Mouse (Mus musculus) 3T3-L1 (cell line): ENCODE measurements around the gene Tspan4.

Source experiments
- DNase-seq: peaks from one replicate; pipeline ENCODE4 v3.0.0-alpha.2; 2015; ENCODE audit warnings: low read depth, low spot score

Tspan4 gene

DNA sequence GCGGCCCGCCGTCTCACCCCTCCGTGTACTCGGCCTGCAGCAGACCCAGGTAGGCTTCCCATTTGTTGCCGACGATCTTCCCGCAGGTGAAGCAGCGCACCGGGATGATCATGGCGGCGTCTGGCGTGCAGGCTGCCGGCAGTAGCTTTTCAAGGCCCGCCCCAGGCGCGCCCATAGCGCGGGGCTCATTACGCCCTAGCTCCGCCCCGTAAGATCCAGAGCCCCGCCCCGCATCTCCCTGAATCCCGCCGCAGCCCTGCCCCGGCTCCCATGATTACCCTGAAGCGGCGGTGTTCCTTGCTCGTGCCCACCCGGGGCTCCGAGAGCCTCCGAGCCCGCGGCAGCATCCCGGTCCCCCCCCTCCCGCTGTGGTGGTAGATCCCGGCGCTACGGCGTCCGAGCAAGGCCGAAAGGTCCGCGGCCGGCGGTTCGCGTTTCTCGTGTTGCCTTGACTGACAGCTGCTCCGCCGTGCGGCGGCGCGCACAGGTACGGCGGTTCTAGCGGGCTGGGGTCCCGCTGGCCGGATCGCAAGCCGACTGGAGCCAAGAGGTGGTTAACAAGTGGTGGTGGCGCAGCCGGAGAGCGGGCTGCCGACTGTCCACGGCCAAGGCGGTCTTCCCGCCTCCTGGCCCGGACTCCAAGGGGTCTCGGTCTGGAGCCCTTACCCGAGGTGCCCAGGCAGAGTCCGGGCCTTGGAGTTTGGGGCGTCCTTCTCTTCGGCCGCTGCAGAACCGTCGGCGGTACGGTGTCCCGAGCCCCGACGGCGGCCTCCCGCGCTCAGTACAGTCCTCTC, at the start of gene Tspan4, which contains the start of gene Polr2l:
TSS of gene Tspan4 (plus strand) at position 230 of the 794 bp plus-strand sequence.
TSS of gene Polr2l (minus strand) at position 122 of the 794 bp plus-strand sequence.
- peak; percentile 83 for DNase-seq

DNA sequence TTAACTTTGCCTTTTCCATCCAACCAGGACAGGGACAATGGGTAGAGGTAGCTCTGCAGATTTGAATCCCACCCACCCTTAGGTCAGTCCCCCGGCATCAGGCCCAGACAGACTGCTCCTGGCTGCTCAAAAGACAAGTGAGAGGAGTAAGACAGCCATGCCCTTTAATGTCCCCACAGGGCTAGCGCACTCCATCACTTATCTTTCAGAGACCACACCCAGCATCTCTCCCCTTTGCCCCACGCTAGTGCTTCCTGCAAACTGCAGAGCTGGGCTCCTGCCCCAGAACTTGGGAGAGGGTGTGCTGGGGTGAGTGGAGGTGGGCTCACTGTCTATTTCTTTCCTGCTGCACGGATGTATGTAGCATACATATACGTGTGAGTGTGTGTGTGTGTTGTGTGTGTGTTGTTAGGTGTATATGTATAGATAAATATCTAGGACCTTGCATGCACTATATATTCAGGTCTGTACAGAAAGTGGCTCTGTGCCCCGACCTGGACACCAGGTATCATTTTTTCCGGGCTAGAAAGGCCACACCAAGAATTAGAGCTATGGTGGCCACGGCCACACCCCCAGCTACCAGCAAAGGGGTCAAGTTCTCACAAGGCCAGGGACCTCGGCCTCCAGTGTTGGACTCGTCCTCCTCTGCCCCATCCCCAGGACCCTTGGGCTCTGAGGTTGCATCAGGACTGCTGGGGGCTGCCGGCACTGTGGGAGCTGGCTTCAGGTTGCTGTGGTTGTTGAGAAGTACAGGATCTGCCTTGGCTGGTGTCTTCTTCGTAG, 47.9 kb upstream of the Tspan4 start:
- no peak for DNase-seq

DNA sequence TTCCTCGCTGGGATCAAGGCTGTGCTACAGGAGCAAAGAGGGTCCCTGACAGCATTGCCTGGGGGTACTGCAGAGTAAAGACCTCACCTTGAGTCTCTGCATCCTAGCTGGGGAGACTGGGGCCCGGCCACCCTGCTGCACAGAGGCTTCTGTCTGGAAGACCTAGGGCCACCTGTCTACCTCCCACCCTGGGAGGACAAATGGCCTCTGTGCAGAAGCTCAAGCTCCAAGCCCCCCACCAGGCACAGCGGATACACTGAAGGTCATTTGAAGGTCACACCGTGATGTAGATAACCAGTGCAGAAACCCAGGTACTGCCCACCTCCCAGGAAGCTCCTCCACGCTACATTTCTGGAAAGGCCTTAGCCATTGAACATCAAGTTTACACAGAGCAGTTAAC, 46.3 kb upstream of the Tspan4 start:
- no peak for DNase-seq

DNA sequence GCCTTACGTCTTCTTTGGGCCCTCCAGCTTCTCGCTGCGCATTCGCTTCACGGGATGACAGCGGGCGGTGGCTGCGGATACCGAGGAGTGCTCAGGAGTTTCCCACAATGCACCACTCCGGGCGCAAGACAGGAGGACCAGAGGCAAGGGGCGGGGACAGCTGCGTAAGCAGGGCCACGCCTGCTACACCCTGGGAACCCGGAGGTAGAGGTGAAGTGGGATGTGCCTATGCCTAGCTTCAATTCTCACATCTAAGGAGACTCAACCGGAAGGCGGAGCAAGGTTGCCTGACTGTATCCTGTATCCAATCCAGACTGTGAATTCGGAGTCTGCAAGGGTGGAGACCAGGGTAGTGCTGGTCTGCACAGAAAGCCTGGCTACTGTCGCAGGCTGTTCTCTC, 45.7 kb upstream of the Tspan4 start, which contains the start of gene Cend1:
TSS of gene Cend1 (minus strand) at position 182 of the 400 bp plus-strand sequence.
- DNase-seq, result no peak

DNA sequence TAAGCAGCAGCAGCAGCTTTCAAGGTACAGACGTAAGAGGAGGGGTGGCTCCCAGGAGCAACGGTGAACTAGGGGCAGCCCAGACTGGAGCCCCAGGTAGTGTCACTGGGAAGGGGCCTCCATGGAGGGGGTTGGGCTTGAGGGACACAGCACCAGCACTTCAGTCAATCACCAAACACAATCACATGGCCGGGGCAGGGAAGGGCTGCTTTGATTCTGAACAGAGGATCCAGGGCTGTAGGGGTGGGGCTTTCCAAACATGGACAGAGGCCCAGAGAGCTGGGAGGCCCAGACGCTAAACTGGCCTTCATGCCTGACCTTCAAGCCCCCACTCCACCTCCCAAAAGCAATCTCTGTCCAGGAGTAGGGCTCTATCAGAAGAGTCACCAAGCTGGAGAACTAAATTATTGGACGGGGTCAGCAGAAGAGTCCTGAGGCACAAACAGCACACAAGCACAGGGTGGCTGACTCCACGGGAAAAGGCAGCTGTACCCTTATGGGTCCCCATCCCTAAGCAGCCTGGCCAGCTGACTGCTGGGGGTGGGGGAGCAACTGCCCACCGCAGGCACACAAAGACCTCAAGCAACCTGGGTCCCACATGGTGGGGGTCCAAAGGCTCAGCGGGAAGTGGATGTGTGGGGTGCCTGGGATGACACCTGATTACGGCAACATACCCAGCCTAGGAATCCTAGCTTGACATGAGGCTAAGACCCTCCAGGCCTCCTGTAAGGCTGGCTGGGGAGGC, 45.0 kb upstream of the Tspan4 start:
- DNase-seq, result no peak

DNA sequence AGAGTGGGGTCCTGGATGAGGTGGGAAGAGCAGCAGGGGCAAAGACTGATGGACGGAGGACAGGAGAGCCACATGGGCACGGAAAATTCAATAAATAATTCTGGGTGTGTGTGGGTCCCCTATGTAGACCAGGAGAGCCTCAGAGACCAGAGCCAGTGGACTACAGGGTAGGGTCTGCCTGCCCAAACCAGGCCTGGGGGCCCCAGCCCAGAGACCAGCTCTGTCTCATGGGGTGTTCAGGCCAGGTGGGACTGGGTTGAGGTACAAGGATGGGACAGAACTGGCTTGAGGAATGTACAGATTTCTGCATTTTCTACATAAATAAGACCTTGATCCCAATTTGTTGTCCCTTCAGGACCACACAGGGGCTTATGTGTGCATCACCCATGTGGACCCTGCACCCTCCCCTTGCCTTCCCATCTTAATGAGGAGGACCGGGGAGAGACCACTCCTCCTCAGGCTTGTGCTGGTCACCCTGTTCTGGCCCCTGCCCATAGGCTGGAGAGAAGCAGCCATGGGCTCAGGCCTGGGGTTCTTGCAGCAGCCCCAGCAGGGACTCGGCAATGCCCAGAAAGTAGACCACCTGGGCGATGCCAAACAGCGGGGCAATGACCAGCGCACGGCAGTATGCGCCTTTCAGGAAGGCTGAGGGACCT, 44.3 kb upstream of the Tspan4 start:
- no peak for DNase-seq

DNA sequence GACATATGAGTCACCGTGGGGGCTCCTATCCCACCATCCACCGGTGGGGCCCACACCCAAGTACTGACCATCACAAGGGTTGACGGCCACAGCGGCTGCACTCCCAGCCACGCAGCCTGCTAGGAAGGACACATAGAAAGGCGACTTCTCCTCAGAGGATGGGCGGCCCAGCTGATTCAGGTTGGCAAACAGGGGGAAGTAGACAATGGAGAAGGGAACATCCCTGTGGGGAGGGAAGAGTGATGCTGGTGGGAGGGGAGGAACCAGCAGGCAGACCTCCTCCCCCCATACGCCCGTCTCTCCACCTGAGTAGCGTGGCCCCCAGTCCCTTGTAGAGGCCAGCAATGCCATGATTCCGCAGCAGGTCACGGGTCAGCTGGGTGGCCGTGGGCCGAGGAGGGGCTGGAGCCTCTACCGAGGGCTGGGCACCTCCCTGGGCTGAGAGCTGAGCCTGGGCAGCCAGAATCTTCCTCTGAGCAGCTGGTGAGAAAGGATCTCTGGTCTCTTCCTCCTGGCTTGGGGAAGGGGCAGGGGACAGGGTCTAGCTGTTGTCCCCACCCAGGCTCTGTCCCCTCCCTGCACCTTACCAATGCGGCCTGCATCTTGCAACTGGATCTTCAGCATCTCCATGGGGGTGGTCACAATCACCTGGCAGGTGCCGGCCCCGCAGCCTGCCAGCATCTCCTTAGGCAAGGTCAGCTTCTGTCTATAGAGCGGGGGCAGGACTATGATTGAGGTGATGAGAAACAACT, 43.4 kb upstream of the Tspan4 start:
- no peak for DNase-seq

DNA sequence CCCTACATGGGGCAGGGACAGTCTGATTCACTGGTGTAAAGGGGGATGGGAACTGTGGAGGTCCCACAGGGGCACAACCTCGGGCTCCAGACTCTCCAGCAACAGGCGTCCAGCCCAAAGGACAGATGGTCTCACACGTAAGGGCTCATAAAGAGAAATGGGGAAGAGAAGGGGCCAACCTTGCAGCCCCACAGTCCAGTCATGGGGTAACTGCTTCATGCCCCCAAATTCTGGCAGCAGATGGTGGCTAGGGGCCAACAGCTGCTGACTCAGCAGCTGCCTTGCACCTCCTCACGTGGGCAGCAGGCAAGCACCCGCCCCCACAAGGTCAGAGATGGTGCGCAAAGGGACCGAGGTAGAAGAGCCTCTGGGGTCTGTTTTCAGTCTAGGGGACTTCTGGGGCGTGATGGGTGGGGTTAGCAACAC, 42.8 kb upstream of the Tspan4 start:
- no peak for DNase-seq

DNA sequence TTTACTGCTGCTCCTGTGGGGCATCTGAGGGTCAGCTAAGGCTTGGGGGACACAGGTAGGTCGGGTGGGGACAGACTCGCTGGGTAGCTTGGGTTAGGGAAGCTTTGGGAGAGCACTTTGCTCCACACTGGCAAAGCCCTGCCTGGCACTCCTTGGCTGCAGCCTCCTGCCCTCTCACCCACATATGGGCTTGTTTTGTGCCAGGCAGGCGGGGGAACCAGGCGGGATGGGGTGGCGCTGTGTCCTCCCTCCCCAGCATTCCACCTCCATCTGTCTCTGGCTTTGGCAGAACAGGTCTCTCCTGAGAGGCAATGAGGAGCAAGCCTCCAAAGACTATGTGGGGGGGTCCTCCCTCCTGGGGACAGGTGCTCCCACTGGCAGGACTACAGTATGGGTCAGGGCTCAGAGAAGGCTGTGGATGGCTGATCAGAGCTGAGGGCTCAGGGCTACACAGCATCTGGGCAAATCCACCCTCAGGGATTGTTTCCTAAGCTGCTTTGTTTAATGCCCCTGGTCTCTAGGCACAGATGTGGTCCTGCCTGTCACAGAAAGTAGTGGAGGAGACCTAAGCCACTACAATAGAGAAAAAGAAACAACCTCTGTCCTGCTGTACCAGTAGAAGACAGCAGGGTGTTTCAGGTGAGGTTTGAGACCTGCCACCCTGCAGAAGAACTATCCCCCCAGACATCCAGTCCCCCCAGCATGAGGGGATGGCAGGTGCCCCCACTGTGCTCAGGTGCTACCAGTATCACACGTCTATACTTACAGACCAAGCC, 42.1 kb upstream of the Tspan4 start:
- DNase-seq, result no peak

DNA sequence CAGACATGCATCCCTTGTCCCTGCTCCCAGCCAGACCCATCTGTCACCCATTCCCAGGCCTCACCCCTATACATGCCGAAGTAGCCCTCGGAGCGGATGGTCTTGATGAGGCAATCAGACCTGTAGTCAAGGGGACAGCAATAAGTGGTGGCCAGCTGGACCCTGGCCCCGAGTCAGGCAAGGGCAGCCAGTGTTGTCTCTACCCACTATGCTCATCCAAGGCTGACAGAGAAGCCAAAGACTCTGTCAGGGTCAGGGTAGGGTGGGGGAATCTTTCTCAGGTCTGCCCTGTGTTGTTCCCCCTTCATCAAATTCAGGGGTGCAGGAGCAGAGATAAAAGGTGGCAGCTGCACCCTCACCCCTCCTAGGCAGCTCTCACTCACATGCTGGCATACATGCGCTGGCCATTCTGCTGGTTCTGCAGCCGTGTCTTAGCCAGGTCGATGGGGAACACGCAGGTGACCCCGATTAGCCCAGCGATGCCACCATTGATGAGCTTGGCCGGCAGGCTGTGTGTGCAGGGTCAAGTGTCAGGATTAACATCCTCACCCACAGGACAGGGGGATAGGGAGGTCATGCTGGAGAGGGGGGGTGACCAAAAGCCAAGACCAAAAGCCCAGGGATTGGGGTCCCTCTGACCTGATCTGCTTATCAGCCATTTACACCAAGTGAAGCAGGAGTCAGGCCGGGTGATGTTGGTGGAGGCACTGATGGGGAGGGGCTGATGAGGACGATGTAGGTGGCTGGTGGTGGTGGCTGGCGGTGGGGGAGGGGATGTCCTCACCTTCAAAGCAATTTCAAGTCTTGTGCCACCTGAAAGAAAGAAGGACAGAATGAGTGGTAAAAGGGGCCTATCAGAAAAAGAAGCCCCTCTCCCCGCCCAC, 41.3 kb upstream of the Tspan4 start:
- no peak for DNase-seq

DNA sequence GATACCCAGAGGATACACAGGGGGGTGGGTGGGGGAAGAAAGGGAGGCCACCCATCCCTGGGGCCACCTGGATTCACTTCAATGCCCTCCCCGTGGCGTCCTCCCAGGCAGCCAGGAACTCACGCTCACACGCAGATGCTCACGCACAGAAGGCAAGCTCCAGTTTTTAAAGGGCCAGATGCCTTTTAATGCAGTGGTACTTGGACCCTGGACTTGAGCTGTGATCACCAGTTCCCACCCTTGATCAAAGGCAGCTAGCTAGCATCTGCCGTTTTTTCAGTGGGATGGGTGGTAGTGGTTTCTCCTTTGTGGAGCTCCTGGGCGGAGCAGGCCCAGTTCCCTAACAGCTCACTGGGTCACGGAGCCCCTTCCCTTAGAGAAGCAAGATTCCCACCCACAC, 40.6 kb upstream of the Tspan4 start:
- no peak for DNase-seq

DNA sequence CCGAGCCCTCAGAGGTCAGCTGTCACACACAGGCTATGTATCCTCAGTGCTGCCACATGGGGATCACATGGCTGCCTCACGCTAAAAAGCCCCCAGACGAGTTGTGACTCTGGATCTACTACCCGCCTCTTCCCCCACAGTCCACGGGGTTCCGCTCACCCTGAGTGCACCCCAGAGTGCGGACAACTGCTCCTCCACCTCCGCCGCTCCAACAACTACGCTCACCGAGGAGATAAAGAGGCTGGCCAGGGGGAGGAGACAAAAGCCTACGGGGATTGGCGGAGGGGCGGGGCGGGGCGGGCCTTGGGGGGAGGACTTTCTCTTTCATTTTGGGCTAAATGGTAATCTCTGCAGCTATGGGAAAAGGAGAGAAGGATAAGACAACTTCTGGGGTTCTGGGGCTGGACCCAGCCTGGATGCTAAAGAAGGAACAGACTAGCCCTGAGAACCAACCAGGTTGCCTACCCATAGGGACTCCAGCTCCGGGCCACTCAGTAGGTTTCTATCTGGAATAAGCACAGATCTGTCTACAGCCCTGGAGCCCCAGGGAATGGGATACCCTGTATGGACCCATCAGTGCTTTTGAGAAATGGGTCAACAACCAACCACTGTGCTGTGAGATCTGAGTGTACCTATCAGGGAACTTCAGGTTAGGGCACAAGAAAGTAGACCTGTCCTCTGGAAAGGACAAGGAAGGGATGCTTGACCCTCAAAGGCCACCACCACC, 39.7 kb upstream of the Tspan4 start:
- peak; percentile 68 for DNase-seq

DNA sequence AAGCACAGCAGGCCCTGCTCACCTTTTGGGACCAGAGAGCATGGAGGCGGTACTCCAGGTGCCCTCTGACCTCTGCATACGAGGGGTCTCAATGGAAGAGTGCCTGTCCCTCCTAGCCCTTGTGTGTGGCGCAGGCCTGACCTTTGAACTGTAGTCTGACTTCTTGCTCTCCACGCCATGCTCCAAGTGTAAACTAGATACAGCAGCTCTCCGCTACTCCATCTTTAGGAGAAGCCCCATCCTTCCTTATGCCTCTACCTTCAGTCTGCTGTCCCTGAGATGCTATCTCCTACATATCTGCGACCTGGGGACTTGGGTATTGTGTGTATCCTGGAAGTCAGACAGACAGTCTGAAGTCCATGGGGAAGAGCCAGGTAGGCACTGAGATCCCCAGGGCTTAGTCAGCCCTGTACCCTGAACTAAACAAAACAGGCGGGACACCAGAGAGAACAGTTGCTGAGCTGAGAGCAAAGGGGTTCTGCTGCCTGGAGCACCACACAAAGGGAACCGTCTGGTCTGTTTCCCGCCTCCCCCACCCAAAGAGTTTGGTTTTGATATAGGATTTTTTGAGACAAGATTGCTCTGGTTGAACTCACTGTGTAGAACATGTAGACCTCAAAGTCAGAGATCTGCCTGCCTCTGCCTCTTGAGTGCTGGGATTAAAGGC, 39.1 kb upstream of the Tspan4 start:
- no peak for DNase-seq

DNA sequence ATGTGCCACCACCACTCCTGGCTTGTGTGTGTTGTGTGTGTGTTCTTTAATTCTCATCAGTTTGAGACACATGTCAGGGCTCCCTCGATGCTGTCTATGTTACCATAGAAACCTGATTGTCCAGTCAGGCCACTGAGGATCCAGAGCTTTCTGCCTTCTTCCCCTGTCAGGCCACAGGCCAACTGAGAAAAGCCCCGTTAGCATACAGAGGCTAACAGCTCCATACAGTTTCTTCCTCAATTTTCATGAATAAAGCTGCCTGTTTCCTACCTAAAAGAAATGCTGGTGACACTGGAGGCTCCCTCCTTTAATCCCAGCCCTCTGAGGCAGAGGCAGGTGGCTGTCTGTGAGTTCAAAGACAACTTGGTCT, 38.5 kb upstream of the Tspan4 start:
- no peak for DNase-seq

DNA sequence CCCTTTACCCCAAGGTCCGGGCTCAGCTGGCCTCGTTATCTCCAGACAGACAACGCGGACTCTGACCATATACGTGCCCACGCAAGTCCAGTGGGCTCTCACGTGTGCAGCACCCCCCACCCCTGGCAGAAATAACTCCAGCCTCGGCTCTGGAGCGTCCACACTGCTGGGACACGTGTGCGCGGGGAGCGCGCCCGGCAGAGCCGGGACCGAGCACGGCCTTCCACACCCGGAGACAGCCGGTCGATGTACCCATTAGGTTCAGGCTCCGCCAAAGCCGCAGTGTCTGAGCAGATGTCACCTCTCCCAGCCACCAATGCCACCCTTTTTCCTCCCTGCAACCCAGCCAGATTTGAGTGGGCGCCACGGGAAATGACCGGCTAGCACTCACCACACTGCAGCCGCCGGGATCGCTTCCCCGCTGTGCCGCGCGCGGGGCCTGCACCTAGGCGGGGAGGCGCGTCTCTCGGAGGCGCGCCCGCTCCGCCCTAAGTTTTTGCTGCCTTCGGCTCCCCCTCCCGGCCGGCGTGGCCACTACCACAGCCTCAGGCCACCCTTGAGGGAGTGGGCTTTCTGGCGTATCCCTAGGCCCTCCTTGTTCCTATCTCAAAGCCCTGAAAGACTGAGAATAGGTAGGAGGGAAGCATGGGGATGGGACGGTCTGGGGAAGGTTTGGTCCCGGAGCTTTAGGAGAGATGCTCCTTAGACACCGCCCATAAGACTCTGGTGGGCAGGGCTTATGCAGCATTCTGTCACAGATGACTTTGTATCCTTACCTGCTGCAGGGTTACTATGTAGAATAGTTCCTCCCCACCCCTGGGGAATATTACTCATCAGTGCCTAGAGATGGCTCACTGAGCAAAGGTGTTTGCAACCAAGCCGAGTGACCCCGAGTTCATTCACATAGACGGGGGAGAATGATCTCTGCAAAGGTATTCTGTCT, 37.6 kb upstream of the Tspan4 start, which contains the start of gene Slc25a22:
TSS of gene Slc25a22 (minus strand) at position 715 of the 943 bp plus-strand sequence.
- peak; percentile 71 for DNase-seq

DNA sequence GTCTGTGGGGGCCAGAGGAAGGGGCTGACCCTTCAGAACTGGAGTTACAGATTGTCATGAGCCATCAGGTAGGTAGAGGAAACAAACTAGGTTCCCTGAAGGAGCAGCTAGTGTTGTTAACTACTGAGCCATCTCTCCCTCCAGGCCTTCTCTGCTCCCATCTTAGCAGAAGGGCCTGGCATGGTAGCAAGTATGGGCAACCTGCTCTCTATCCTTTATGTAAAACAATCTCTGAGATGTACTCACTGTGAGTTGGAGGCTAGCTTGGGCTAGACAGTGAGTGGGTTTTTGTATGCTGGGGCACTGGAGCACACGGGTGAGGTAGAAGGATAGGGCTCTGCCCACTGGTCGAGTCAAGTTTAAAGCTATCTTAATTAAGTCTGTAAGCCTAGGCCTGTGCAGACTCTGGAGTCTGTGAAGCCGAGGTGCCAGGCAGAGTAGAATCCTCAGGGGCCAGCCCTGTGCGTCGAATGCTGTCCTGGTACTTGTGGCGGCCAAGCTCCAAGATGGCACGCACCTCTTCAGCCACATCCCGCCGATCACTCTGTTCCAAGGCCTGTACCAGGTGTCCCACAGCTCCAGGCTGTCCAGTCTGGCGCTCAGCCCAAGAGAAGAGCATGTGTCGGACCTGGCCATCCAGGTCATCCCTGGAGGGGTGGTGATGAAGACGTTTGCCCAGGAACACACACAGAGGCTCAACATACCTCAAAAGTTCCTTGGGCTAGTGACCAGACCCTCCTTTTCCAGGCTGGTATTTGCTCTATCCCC, 36.7 kb upstream of the Tspan4 start:
- no peak for DNase-seq
